Mouse (Mus musculus): ENCODE results near the gene Lin9. TPM values are rescaled to one million over a fixed set of nuclear protein-coding genes. Genes with fewer than 3 reads are reported as not detected.
"Not testable (repeated sequence)": the region's sequence is repeated elsewhere in the genome, so short reads cannot be mapped to it uniquely, and the experiment has no call there.

Lin9 gene
- 9.6 and 9.8 TPM in 2 replicates for polyA plus RNA-seq (2015; fragmentation: Nextera tagmentation; extraction: Ambion mirVana)

DNA sequence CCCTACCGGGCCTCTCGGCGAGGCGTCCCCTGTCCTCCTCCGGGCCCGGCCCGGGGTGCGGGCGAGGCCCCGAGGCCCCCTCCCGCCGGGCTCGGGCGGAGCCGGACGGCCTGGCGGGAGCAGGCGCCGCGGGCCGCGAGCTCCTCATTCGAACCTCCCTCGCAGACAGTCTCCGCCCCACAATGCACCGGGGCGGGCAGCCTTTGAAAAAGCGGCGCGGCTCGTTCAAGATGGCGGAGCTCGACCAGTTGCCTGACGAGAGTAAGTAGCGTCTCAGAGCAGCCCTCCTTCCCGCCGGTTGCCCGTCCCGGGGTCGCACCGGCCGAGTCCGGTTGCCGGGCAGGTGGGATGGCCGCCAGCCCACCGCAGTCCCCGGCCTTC lies at the start of gene Lin9:
Lin9 (plus strand) TSS at position 14 of the 381 bp plus-strand sequence.
- Histone ChIP-seq H3K27ac (replicated peaks) (peak within 1 kb of the TSS; percentile 89), H3K27me3 (no peaks in the 10 kb centered on the region), H3K9ac (peak within 1 kb of the TSS; percentile 93), H3K4me1 (replicated peaks) (peaks cover 37% of the 10 kb centered on the region), H3K9me3 (replicated peaks) (no peaks in the 10 kb centered on the region), H3K4me2 (peak within 1 kb of the TSS; percentile 92), H3K4me3 (replicated peaks) (peak within 1 kb of the TSS; percentile 80), H3K36me3 (replicated peaks) (0 out of 2 replicates have a peak, but pooled peaks cover 3% of the 10 kb centered on the region)
- under 1% methylated on average over 47 of the region's 47 CpGs for WGBS (ENCODE audit: insufficient replicate concordance)
- ATAC-seq (ENCODE audit: insufficient read depth), result peak; percentile 93

DNA sequence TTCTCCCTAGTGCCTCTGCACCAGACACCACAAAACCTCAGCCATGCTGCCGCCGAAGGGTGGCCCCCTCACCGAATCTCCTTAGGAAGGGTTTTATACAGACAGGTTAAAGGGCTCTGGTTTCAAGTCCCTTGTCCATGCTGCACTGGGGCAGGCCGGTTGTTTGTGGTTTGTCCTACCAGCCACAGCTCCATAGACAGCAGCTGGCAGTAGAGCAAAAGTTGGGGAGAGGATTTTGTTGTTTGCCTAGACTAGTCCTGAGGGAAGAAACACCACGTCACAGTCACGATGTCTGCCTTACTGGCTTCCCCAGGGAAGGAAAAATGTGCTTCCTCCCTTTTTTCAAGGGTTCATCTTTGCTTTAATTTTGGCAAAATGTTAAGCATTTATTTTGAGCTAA lies 40.4 kb upstream of the Lin9 start:
- 67% methylated on average over 6 of the region's 6 CpGs for WGBS (ENCODE audit: insufficient replicate concordance)
- Histone ChIP-seq H3K27me3 (no peaks in the 10 kb centered on the region), H3K4me2 (no peak overlapping the region), H3K4me1 (replicated peaks) (no peaks in the 10 kb centered on the region; the same call in 1 of the 2 replicates), H3K9me3 (replicated peaks) (no peaks in the 10 kb centered on the region), H3K4me3 (replicated peaks) (no peak overlapping the region), H3K27ac (replicated peaks) (no peak overlapping the region), H3K36me3 (replicated peaks) (peaks cover 70% of the 10 kb centered on the region), H3K9ac (no peak overlapping the region)
- ATAC-seq (ENCODE audit: insufficient read depth), result no peak

DNA sequence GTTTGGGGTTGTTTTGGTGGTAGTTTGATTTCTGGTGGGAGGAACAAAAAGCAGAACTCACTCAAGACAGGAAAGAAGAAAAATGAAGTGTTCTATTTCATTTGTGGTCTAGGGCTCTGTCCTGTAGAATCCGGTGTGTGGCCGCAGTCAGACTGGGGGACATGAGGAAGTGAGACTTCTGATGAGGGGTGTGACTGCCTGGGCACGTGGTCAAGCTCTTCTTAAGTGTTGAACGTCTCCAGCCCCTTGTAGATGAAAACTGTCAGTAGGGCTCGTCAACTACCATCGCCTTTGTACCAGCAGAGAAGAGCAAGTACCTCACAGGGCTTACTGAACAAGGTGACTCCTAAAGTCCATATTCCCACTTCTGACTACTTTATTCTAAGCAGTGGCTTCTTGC lies 39.1 kb upstream of the Lin9 start:
- WGBS (ENCODE audit: insufficient replicate concordance), result 40% methylated on average over 6 of the region's 6 CpGs
- Histone ChIP-seq H3K9me3 (replicated peaks) (no peaks in the 10 kb centered on the region), H3K4me1 (replicated peaks) (no peaks in the 10 kb centered on the region; the same call in 1 of the 2 replicates), H3K4me3 (replicated peaks) (no peak overlapping the region), H3K27ac (replicated peaks) (no peak overlapping the region), H3K27me3 (no peaks in the 10 kb centered on the region), H3K36me3 (replicated peaks) (peaks cover 59% of the 10 kb centered on the region), H3K9ac (no peak overlapping the region), H3K4me2 (no peak overlapping the region)
- 0 out of 2 replicates have a peak, but pooled peaks have one; percentile 15 for ATAC-seq (ENCODE audit: insufficient read depth)

- H3K27me3 ChIP-seq, result no peaks in the 10 kb centered on the region
- no peak overlapping the region for H3K4me3 ChIP-seq (replicated peaks)
- H3K9me3 ChIP-seq (replicated peaks), result no peaks in the 10 kb centered on the region
- WGBS (ENCODE audit: insufficient replicate concordance), result 69% methylated on average over 4 of the region's 4 CpGs
- H3K27ac ChIP-seq (replicated peaks), result no peak overlapping the region
- no peak overlapping the region for H3K9ac ChIP-seq
- no peaks in the 10 kb centered on the region; the same call in 1 of the 2 replicates for H3K4me1 ChIP-seq (replicated peaks)
- peaks cover 31% of the 10 kb centered on the region for H3K36me3 ChIP-seq (replicated peaks)
- H3K4me2 ChIP-seq, result no peak overlapping the region
- ATAC-seq (ENCODE audit: insufficient read depth), result no peak
Measured at GRCm38 (mm10) chr1:180604579-180604978, 36.4 kb upstream of the Lin9 start.

DNA sequence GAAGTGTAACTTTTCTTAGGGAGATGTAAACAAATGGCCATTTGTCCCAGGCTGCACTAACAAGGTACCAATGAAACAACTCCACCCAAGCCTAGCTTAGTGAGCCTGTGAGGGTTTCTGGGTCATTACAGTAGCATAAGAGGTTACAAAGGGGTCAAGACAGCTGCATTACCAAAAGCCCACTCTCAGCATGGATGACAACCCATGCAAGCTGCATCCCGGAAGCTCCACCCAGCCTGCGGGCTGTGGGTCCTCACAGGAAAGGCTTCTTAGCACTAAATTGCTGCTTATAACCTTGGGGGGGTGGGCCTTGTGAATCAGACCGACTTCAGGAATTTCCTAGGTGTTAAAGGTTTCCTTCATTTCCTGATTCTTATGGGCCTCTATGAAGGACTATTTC lies 34.8 kb upstream of the Lin9 start:
- ATAC-seq (ENCODE audit: insufficient read depth), result no peak
- H3K4me3 ChIP-seq (replicated peaks), result no peak overlapping the region
- 32% methylated on average over 3 of the region's 3 CpGs for WGBS (ENCODE audit: insufficient replicate concordance)

DNA sequence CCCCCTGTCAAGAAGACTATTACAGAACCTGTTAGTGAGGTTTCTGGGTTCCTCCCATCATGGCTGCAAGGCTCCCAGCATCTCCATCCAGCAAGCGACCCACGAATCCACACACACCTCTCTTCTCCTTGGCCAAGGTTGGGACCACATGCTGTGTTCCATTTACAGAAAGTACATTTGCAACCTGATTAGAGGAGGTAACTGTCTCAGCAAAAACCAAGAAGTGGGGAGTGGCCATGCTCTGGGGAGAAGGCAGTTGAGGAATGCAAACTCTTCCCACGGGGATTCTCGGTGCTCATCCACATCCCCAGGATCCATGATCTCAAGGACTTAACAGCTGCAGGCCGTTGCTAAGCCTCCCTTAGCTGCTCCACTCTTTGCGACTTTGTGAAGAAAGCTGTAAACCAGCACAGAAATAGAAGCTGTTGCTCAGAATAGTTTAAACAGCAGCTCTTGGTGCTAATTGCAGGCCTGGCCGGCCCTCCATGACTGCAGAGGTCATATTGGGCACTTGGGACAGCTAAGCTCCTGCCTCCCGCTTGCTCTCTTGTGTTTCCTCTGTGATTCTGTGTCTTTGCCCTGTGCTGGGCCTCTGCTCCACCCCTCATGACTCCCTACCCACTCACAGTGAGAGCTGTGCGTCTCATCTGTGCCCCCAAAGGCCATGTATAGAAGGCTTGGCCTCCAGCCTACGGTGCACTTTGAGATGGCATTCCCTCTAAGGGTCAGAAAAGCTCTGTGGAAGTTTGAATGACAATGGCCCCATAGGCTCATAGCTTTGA lies 34.0 kb upstream of the Lin9 start:
- Histone ChIP-seq H3K27me3 (no peaks in the 10 kb centered on the region), H3K9me3 (replicated peaks) (0 out of 2 replicates have a peak, but pooled peaks cover 5% of the 10 kb centered on the region), H3K4me1 (replicated peaks) (no peaks in the 10 kb centered on the region), H3K36me3 (replicated peaks) (peaks cover 9% of the 10 kb centered on the region; the same call in 1 of the 2 replicates), H3K27ac (replicated peaks) (no peak overlapping the region), H3K9ac (no peak overlapping the region), H3K4me2 (no peak overlapping the region), H3K4me3 (replicated peaks) (no peak overlapping the region)
- ATAC-seq (ENCODE audit: insufficient read depth), result no peak
- WGBS (ENCODE audit: insufficient replicate concordance), result 61% methylated on average over 10 of the region's 10 CpGs

More for the DNA sequence above, 34.8 kb upstream of the Lin9 start:
- H3K36me3 ChIP-seq (replicated peaks), result peaks cover 16% of the 10 kb centered on the region
- H3K9me3 ChIP-seq (replicated peaks), result no peaks in the 10 kb centered on the region
- no peaks in the 10 kb centered on the region; the same call in 1 of the 2 replicates for H3K4me1 ChIP-seq (replicated peaks)
- no peak overlapping the region for H3K9ac ChIP-seq
- no peaks in the 10 kb centered on the region for H3K27me3 ChIP-seq
- H3K27ac ChIP-seq (replicated peaks), result no peak overlapping the region
- no peak overlapping the region for H3K4me2 ChIP-seq

DNA sequence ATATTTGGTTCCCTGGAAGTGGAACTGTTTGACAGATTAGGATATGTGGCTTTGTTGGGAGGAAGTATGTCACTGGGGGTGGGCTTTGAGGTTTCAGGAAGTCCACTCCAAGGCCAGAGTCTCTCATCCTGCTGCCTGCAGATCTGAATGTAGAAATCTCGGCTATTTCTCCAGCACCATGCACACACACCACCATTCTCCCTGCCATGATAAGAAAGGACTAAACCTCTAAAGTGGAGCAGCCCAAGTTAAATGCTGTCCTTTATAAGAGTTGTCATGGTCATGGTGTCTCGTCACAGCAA lies 33.4 kb upstream of the Lin9 start:
- 37% methylated on average over 2 of the region's 2 CpGs for WGBS (ENCODE audit: insufficient replicate concordance)
- no peaks in the 10 kb centered on the region for H3K27me3 ChIP-seq
- no peak overlapping the region for H3K9ac ChIP-seq
- peaks cover 9% of the 10 kb centered on the region; the same call in 1 of the 2 replicates for H3K36me3 ChIP-seq (replicated peaks)
- no peak for ATAC-seq (ENCODE audit: insufficient read depth)
- H3K4me1 ChIP-seq (replicated peaks), result no peaks in the 10 kb centered on the region
- no peak overlapping the region for H3K27ac ChIP-seq (replicated peaks)
- H3K4me3 ChIP-seq (replicated peaks), result no peak overlapping the region
- H3K4me2 ChIP-seq, result no peak overlapping the region
- 0 out of 2 replicates have a peak, but pooled peaks cover 5% of the 10 kb centered on the region for H3K9me3 ChIP-seq (replicated peaks)

DNA sequence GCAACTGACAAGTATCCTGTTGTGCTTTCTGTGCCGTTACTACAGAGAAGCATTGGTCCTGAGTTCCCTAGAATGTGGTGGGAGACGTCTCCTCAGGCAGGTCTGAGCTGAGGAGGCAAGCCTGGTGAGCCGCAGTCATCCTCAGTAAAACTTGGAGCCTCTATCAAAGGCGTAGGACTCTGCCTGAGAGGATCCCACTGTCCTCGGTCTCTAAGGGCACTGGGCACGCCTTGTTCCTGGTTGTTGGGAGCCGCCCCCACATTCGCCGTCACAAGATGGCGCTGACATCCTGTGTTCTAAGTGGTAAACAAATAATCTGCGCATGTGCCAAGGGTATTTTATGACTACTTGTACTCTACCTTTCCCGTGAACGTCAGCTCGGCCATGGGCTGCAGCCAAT lies 29.1 kb upstream of the Lin9 start:
- WGBS (ENCODE audit: insufficient replicate concordance), result 85% methylated on average over 11 of the region's 14 CpGs
- H3K27ac ChIP-seq (replicated peaks); H3K36me3 ChIP-seq (replicated peaks); H3K4me3 ChIP-seq (replicated peaks); H3K9me3 ChIP-seq (replicated peaks); H3K9ac ChIP-seq; ATAC-seq (ENCODE audit: insufficient read depth); H3K4me2 ChIP-seq; H3K27me3 ChIP-seq; H3K4me1 ChIP-seq (replicated peaks): not testable (repeated sequence)

DNA sequence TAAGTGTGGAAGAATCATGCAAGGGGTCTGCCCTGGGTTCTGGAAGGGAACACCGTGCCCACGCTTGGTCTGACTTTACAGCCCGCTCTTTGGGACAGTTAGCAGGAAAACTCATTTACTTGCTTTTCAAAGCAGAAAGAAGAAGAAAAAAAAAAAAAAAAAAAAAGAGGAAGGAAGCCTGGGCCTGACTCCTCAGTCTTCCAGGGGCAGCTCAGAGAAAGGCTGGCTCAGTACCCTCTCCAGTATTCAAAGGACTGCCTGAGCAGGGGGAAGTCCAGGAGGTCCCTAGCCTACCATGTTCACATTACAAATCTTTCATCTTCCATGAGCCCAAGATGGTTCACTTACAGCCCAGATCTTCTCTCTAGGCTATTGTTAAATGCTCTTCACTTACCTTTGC lies 24.2 kb upstream of the Lin9 start:
- ATAC-seq (ENCODE audit: insufficient read depth), result no peak
- Histone ChIP-seq H3K27me3 (no peaks in the 10 kb centered on the region), H3K4me1 (replicated peaks) (no peaks in the 10 kb centered on the region), H3K27ac (replicated peaks) (no peak overlapping the region), H3K36me3 (replicated peaks) (no peaks in the 10 kb centered on the region), H3K9me3 (replicated peaks) (0 out of 2 replicates have a peak, but pooled peaks cover under 1% of the 10 kb centered on the region), H3K4me2 (no peak overlapping the region), H3K9ac (no peak overlapping the region), H3K4me3 (replicated peaks) (no peak overlapping the region)
- WGBS (ENCODE audit: insufficient replicate concordance), result 72% methylated on average over 3 of the region's 3 CpGs

DNA sequence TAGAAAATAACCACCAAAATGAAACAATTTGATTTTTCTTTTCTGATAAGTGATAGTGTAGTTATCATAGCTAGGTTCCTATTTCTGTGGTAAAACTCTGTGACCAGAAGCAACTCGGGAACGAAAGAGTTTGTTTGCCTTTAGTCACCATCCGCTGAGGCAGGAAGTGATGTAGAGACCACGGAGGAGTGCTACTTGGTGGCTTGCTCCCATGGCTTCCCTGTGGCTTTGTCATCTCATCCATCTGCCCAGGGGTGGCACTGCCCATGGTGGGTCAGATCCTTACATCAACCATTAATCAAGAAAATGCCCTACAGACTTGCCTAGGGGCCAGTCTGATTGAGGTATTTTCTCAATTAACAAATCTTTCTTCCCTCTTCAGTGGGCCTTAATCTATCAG lies 18.6 kb upstream of the Lin9 start:
- no peak for ATAC-seq (ENCODE audit: insufficient read depth)
- WGBS (ENCODE audit: insufficient replicate concordance), result 31% methylated on average over 4 of the region's 4 CpGs
- no peaks in the 10 kb centered on the region for H3K27me3 ChIP-seq
- no peaks in the 10 kb centered on the region; the same call in 1 of the 2 replicates for H3K9me3 ChIP-seq (replicated peaks)
- H3K9ac ChIP-seq, result no peak overlapping the region
- no peak overlapping the region for H3K4me2 ChIP-seq
- no peaks in the 10 kb centered on the region for H3K4me1 ChIP-seq (replicated peaks)
- H3K27ac ChIP-seq (replicated peaks), result no peak overlapping the region
- no peaks in the 10 kb centered on the region for H3K36me3 ChIP-seq (replicated peaks)
- H3K4me3 ChIP-seq (replicated peaks), result no peak overlapping the region

GRCm38 (mm10) chr1:180623911-180624310 lies 17.0 kb upstream of the Lin9 start:
- no peak for ATAC-seq (ENCODE audit: insufficient read depth)
- Histone ChIP-seq H3K4me3 (replicated peaks) (no peak overlapping the region), H3K4me2 (no peak overlapping the region), H3K4me1 (replicated peaks) (no peaks in the 10 kb centered on the region), H3K27ac (replicated peaks) (no peak overlapping the region), H3K36me3 (replicated peaks) (no peaks in the 10 kb centered on the region), H3K27me3 (no peaks in the 10 kb centered on the region), H3K9me3 (replicated peaks) (no peaks in the 10 kb centered on the region; the same call in 1 of the 2 replicates), H3K9ac (no peak overlapping the region)
- 69% methylated on average over 2 of the region's 2 CpGs for WGBS (ENCODE audit: insufficient replicate concordance)
